9 mouse cellular contexts compared by ENCODE assay signal in the genomic region with DNA sequence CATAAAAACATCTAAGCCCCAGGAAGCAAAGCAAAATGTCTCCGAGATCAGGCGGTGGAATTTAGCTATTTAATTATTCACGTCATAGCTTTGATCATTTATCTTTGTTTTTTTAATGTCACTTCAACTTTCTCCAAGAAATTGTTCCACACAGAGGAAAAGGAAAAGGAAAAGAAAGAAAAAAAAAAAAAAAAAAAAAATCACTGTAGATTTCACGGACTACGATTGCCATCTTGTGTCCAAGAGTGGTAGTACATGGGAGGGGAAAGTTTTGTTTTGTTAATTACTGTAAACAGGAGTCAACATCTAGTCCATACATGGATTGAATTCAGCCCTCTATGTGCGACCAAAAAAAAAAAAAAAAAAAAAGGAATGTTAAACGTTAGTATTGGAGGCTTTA.
DNase-seq lines count a peak whose midpoint lies in the region; ATAC-seq and TF ChIP-seq lines count a peak whose summit lies in the region.
"Had no signal": no experiment of that assay in that cellular context is flagged by ENCODE, and none has a peak within 500 bp of the region (broad histone marks: within the 10 kb centered on the region; RNA-seq: fewer than 3 reads in every experiment).

No protein-coding gene starts in this region.

- H3K36me3 ChIP-seq in E14TG2a.4 (ENCODE audit: insufficient read depth, low read length) = no peaks in the 10 kb centered on the region
- H3K36me3 ChIP-seq: stomach, embryonic 15.5 days had no signal

- H3K9me3 ChIP-seq in E14TG2a.4 (ENCODE audit: low read length) = no peaks in the 10 kb centered on the region
- H3K9me3 ChIP-seq: stomach, embryonic 15.5 days had no signal

- H3K4me3 ChIP-seq in E14TG2a.4 (replicated peaks; ENCODE audit: low read length) = no peak overlapping the region
- H3K4me3 ChIP-seq: erythroblast, embryonic 14.5 days; stomach, embryonic 15.5 days had no signal

- peak; percentile 33 for TF ChIP-seq CTCF in E14TG2a.4 (conservative IDR thresholded peaks at IDR 0.05; ENCODE audit: low read length)

- DNase-seq in kidney, adult 9 months = peak; percentile 48
- DNase-seq in kidney, adult 18-20 months = no peak
- peak; percentile 26 to 41 for DNase-seq in B cell, adult 2 months
- DNase-seq in embryo, embryonic 9.5 days (ENCODE audit: extremely low spot score) = peak; percentile 34
- no peak for DNase-seq in adrenal gland, postnatal 4 days (ENCODE audit: low spot score in 2 of 2)

- H3K4me1 ChIP-seq in E14TG2a.4 (replicated peaks; ENCODE audit: low read depth, low read length) = no peaks in the 10 kb centered on the region
- H3K4me1 ChIP-seq: stomach, embryonic 15.5 days had no signal

- ATAC-seq in megakaryocyte progenitor cell, adult 5-6 weeks (replicated peaks; ENCODE audit: poor library complexity) = peak; percentile 91

- no peaks in the 10 kb centered on the region for H3K27me3 ChIP-seq in E14TG2a.4 (ENCODE audit: insufficient read depth, low read length)
- H3K27me3 ChIP-seq: stomach, embryonic 15.5 days had no signal

Comparison
In these comparisons a context has a peak if more than half of its experiments do, and no peak if none do; other contexts are left out.
1. DNase-seq: peak in kidney, adult 9 months (single experiment), B cell, adult 2 months (2 of 2) and embryo, embryonic 9.5 days (single experiment); none in kidney, adult 18-20 months (single experiment) and adrenal gland, postnatal 4 days (0 of 2).